Mouse (Mus musculus): Measurements from ENCODE around the gene Zfp229. TPM values are rescaled to one million over a fixed set of nuclear protein-coding genes. Genes with fewer than 3 reads are reported as not detected.

Zfp229 gene
- total and polyA plus RNA-seq, 3 experiments, result 2.3 to 2.6 TPM; not detected in 1

GRCm38 (mm10) chr17:21733529-21734031, 3.0 kb downstream of the Zfp229 start:
- Histone ChIP-seq H3K36me3 (ENCODE audit: control insufficient read depth in 1 of 2, insufficient read depth in 2 of 2, low read length in 2 of 2) (peaks cover 0 to 6% of the 10 kb centered on the region in 2 experiments; a peak in 2 of 4 replicates), H3K4me1 (ENCODE audit: control insufficient read depth in 1 of 2, insufficient read depth in 2 of 2, low read length in 2 of 2) (peaks cover 2 to 3% of the 10 kb centered on the region in 2 experiments; a peak in 2 of 4 replicates), H3K27ac (ENCODE audit: control insufficient read depth, low read depth, low read length) (peak overlapping the region; percentile 78), H3K9me3 (replicated peaks; ENCODE audit: insufficient read depth, low read length) (no peaks in the 10 kb centered on the region), H3K9ac (ENCODE audit: control insufficient read depth, low read depth, low read length, poor library complexity, severe bottlenecking) (peak overlapping the region; percentile 96), H3K4me3 (ENCODE audit: control insufficient read depth in 1 of 2, insufficient read depth in 1 of 2, low read depth in 2 of 2, low read length in 2 of 2) (peak overlapping the region; percentile 90 to 96), H3K79me2 (ENCODE audit: control insufficient read depth, insufficient read depth, low read length, poor library complexity) (peaks cover 4% of the 10 kb centered on the region; the same call in 1 of the 2 replicates), H3K27me3 (ENCODE audit: control insufficient read depth in 1 of 2, insufficient read depth in 2 of 2, low read length in 2 of 2) (no peaks in the 10 kb centered on the region)
- peak; percentile 93 for DNase-seq (ENCODE audit: low read depth, low spot score)
- no peak; the same call in 1 of the 2 replicates for TF ChIP-seq MXI1 (IDR thresholded peaks at IDR 0.05; ENCODE audit: low read depth, low read length)
- no peak for TF ChIP-seq ZKSCAN1 (IDR thresholded peaks at IDR 0.05; ENCODE audit: low read depth, low read length)
- TF ChIP-seq MYC (IDR thresholded peaks at IDR 0.05; ENCODE audit: low read depth, low read length), result no peak
- no peak for TF ChIP-seq MEF2A (IDR thresholded peaks at IDR 0.05; ENCODE audit: extremely low read depth, insufficient replicate concordance, low read depth, low read length, poor library complexity, severe bottlenecking)
- TF ChIP-seq MAX (IDR thresholded peaks at IDR 0.05; ENCODE audit: low read length), result no peak
- TF ChIP-seq CHD2 (IDR thresholded peaks at IDR 0.05; ENCODE audit: low read length), result no peak
- TF ChIP-seq TCF12 (IDR thresholded peaks at IDR 0.05; ENCODE audit: low read depth, low read length), result no peak
- TF ChIP-seq TAL1 (IDR thresholded peaks at IDR 0.05; ENCODE audit: low read length), result no peak
- no peak for TF ChIP-seq SMC3 (IDR thresholded peaks at IDR 0.05; ENCODE audit: low read depth, low read length)
- TF ChIP-seq ETS1 (IDR thresholded peaks at IDR 0.05; ENCODE audit: low read depth, low read length), result peak; percentile 24; the same call in 1 of the 2 replicates
- TF ChIP-seq BHLHE40 (IDR thresholded peaks at IDR 0.05; ENCODE audit: borderline replicate concordance, low read depth, low read length), result no peak
- TF ChIP-seq GATA1 (IDR thresholded peaks at IDR 0.05; ENCODE audit: low read depth, low read length), result no peak
- TF ChIP-seq ELF1 (IDR thresholded peaks at IDR 0.05; ENCODE audit: low read depth, low read length), result peak; percentile 81
- TF ChIP-seq POLR2AphosphoS2 (IDR thresholded peaks at IDR 0.05; ENCODE audit: low read length), result peak; percentile 52; the same call in 1 of the 2 replicates
- TF ChIP-seq MYB (IDR thresholded peaks at IDR 0.05; ENCODE audit: low read depth, low read length), result no peak
- TF ChIP-seq SIN3A (IDR thresholded peaks at IDR 0.05; ENCODE audit: low read length), result peak; percentile 76
- TF ChIP-seq RCOR1 (IDR thresholded peaks at IDR 0.05; ENCODE audit: low read depth, low read length), result peak; percentile 9; the same call in 1 of the 2 replicates
- TF ChIP-seq RAD21 (IDR thresholded peaks at IDR 0.05; ENCODE audit: low read depth, low read length), result no peak
- no peak for TF ChIP-seq POLR2AphosphoS5 (IDR thresholded peaks at IDR 0.05; ENCODE audit: borderline replicate concordance, low read depth, low read length)
- no peak for TF ChIP-seq ZC3H11A (IDR thresholded peaks at IDR 0.05; ENCODE audit: low read depth, low read length)
- TF ChIP-seq CHD1 (IDR thresholded peaks at IDR 0.05; ENCODE audit: low read depth, low read length), result no peak
- TF ChIP-seq UBTF (IDR thresholded peaks at IDR 0.05; ENCODE audit: borderline replicate concordance, insufficient read depth, low read depth, low read length), result no peak
- peak; percentile 57 to 87 for TF ChIP-seq POLR2A (IDR thresholded peaks at IDR 0.05; ENCODE audit: control insufficient read depth in 1 of 2, insufficient read depth in 1 of 2, low read depth in 1 of 2, low read length in 2 of 2, poor library complexity in 1 of 2)
- no peak for TF ChIP-seq NRF1 (IDR thresholded peaks at IDR 0.05; ENCODE audit: insufficient read depth, low read depth, low read length, poor library complexity, severe bottlenecking)
- no peak for TF ChIP-seq USF1 (IDR thresholded peaks at IDR 0.05; ENCODE audit: low read depth, low read length)
- peak; percentile 65 for TF ChIP-seq ZMIZ1 (IDR thresholded peaks at IDR 0.05; ENCODE audit: low read depth, low read length)
- peak; percentile 84 for TF ChIP-seq NELFE (IDR thresholded peaks at IDR 0.05; ENCODE audit: low read depth, low read length)
- TF ChIP-seq E2F4 (IDR thresholded peaks at IDR 0.05; ENCODE audit: borderline replicate concordance, low read depth, low read length), result no peak
- TF ChIP-seq GABPA (IDR thresholded peaks at IDR 0.05; ENCODE audit: low read depth, low read length), result no peak
- TF ChIP-seq USF2 (IDR thresholded peaks at IDR 0.05; ENCODE audit: borderline replicate concordance in 1 of 2, insufficient read depth in 1 of 2, low read depth in 1 of 2, low read length in 2 of 2), result no peak
- TF ChIP-seq ZNF384 (IDR thresholded peaks at IDR 0.05; ENCODE audit: low read depth, low read length), result no peak
- TF ChIP-seq MAZ (IDR thresholded peaks at IDR 0.05; ENCODE audit: low read depth, low read length), result no peak
- peak in 1 of 3 experiments; percentile 37; a peak in 2 of 6 replicates for TF ChIP-seq CTCF (IDR thresholded peaks at IDR 0.05 in 2 of 3, conservative IDR thresholded peaks at IDR 0.05 in 1 of 3; ENCODE audit: control insufficient read depth in 1 of 3, insufficient read depth in 1 of 3, low read depth in 2 of 3, low read length in 3 of 3, poor library complexity in 1 of 3, severe bottlenecking in 1 of 3)
- no peak for TF ChIP-seq MAFK (IDR thresholded peaks at IDR 0.05; ENCODE audit: borderline replicate concordance, low read depth, low read length)
- TF ChIP-seq EP300 (IDR thresholded peaks at IDR 0.05; ENCODE audit: low read depth in 1 of 2, low read length in 2 of 2), result 0 out of 4 replicates have a peak, but pooled peaks of 1 of the 2 experiments have one; percentile 4
- no peak for TF ChIP-seq JUND (IDR thresholded peaks at IDR 0.05; ENCODE audit: low read depth, low read length)
- peak; percentile 77 for TF ChIP-seq HCFC1 (IDR thresholded peaks at IDR 0.05; ENCODE audit: low read depth, low read length)

Measured in MEL (cell line).